Comparison of ENCODE assay signal across 31 mouse cellular contexts in genomic region chr4:153263216-153263805, GRCm38 (mm10).
DNase-seq lines count a peak whose midpoint lies in the region; ATAC-seq and TF ChIP-seq lines count a peak whose summit lies in the region.
"Had no signal": no experiment of that assay in that cellular context is flagged by ENCODE, and none has a peak within 500 bp of the region (broad histone marks: within the 10 kb centered on the region; RNA-seq: fewer than 3 reads in every experiment).

No protein-coding gene starts in this region.

- ATAC-seq in kidney, postnatal 0 days (replicated peaks; ENCODE audit: low FRiP score, low read depth) = no peak
- no peak for ATAC-seq in neural tube, embryonic 13.5 days (ENCODE audit: low read depth)
- ATAC-seq: forebrain, embryonic 13.5 days; intestine, embryonic 16.5 days; lung, postnatal 0 days; midbrain, embryonic 13.5 days; Patski had no signal

- no peak overlapping the region for H3K27ac ChIP-seq in kidney, postnatal 0 days
- 0 out of 2 replicates have a peak overlapping the region, but pooled peaks have one; percentile 28 for H3K27ac ChIP-seq in neural tube, embryonic 13.5 days (replicated peaks)
- H3K27ac ChIP-seq: forebrain, embryonic 13.5 days; heart, adult 2 months; hindbrain, embryonic 13.5 days; layer of hippocampus, adult 2 months; limb, embryonic 10.5 days; limb, embryonic 15.5 days; liver, embryonic 13.5 days; midbrain, embryonic 13.5 days; neural tube, embryonic 15.5 days had no signal

- H3K9ac ChIP-seq in kidney, postnatal 0 days (ENCODE audit: low read depth, low read length) = no peak overlapping the region
- no peak overlapping the region for H3K9ac ChIP-seq in neural tube, embryonic 13.5 days
- H3K9ac ChIP-seq: forebrain, embryonic 13.5 days; heart, embryonic 12.5 days; hindbrain, embryonic 13.5 days; limb, embryonic 15.5 days; liver, embryonic 13.5 days; midbrain, embryonic 13.5 days; neural tube, embryonic 15.5 days had no signal

- 0 out of 2 replicates have a peak, but pooled peaks cover 4% of the 10 kb centered on the region for H3K4me1 ChIP-seq in kidney, postnatal 0 days (replicated peaks; ENCODE audit: insufficient read depth, low read length)
- peaks cover 19% of the 10 kb centered on the region for H3K4me1 ChIP-seq in neural tube, embryonic 13.5 days (replicated peaks)
- H3K4me1 ChIP-seq: forebrain, embryonic 13.5 days; heart, embryonic 12.5 days; limb, embryonic 15.5 days; liver, embryonic 13.5 days; megakaryocyte, embryonic 14.5 days; midbrain, embryonic 13.5 days had no signal

- H3K36me3 ChIP-seq in kidney, postnatal 0 days (ENCODE audit: insufficient read depth, low read length) = no peaks in the 10 kb centered on the region
- no peaks in the 10 kb centered on the region for H3K36me3 ChIP-seq in neural tube, embryonic 13.5 days
- H3K36me3 ChIP-seq: G1E; heart, embryonic 12.5 days; hindbrain, embryonic 13.5 days; limb, embryonic 10.5 days; limb, embryonic 15.5 days; liver, embryonic 13.5 days; midbrain, embryonic 13.5 days; neural tube, embryonic 15.5 days had no signal

- H3K4me3 ChIP-seq in kidney, postnatal 0 days (replicated peaks; ENCODE audit: low read depth, low read length) = no peak overlapping the region
- no peak overlapping the region for H3K4me3 ChIP-seq in neural tube, embryonic 13.5 days
- H3K4me3 ChIP-seq: forebrain, embryonic 13.5 days; heart, adult 2 months; heart, embryonic 12.5 days; hindbrain, embryonic 13.5 days; layer of hippocampus, adult 2 months; limb, embryonic 10.5 days; limb, embryonic 15.5 days; liver, embryonic 13.5 days; megakaryocyte, embryonic 14.5 days; midbrain, embryonic 13.5 days; neural tube, embryonic 15.5 days had no signal

- no peak for TF ChIP-seq CTCF in kidney, postnatal 0 days (IDR thresholded peaks at IDR 0.05; ENCODE audit: low read depth)

- WGBS in kidney, postnatal 0 days = 26% methylated on average over 15 of the region's 15 CpGs
- WGBS in neural tube, embryonic 13.5 days = 73% methylated on average over 15 of the region's 15 CpGs

- no peaks in the 10 kb centered on the region for H3K9me3 ChIP-seq in kidney, postnatal 0 days (replicated peaks; ENCODE audit: low read length)
- no peaks in the 10 kb centered on the region for H3K9me3 ChIP-seq in neural tube, embryonic 13.5 days
- H3K9me3 ChIP-seq: forebrain, embryonic 13.5 days; hindbrain, embryonic 13.5 days; limb, embryonic 10.5 days; limb, embryonic 15.5 days; midbrain, embryonic 13.5 days; neural tube, embryonic 15.5 days had no signal

- peak; percentile 69 to 77 for DNase-seq in cerebellum, postnatal 14 days
- no peak for DNase-seq in cerebellum, adult 9-10 months
- DNase-seq in kidney, postnatal 0 days (ENCODE audit: low spot score) = peak; percentile 79
- DNase-seq in kidney, adult 9 months = no peak
- no peak for DNase-seq in neural tube, embryonic 10.5 days (ENCODE audit: extremely low spot score, low spot score)
- DNase-seq in layer of hippocampus, postnatal 36 days = no peak
- DNase-seq: adrenal gland, postnatal 10 days; cerebellum, adult 2 months; heart, adult 2 months; heart, postnatal 4 days; liver, embryonic 13.5 days; lung, adult 18-20 months; lung, postnatal 4 days; retina, postnatal 1 day; right cerebral cortex, postnatal 14 days; thymus, adult 2 months; thymus, postnatal 36 days had no signal

- H3K4me2 ChIP-seq in kidney, postnatal 0 days (ENCODE audit: low read length) = no peak overlapping the region
- no peak overlapping the region for H3K4me2 ChIP-seq in neural tube, embryonic 13.5 days
- H3K4me2 ChIP-seq: forebrain, embryonic 13.5 days; heart, embryonic 12.5 days; hindbrain, embryonic 13.5 days; limb, embryonic 15.5 days; liver, embryonic 13.5 days; midbrain, embryonic 13.5 days; neural tube, embryonic 15.5 days had no signal

- H3K27me3 ChIP-seq in kidney, postnatal 0 days (ENCODE audit: insufficient read depth, low read length) = no peaks in the 10 kb centered on the region
- no peaks in the 10 kb centered on the region for H3K27me3 ChIP-seq in neural tube, embryonic 13.5 days
- H3K27me3 ChIP-seq: heart, embryonic 12.5 days; hindbrain, embryonic 13.5 days; limb, embryonic 15.5 days; liver, embryonic 13.5 days; megakaryocyte, embryonic 14.5 days; midbrain, embryonic 13.5 days; neural tube, embryonic 15.5 days; Patski had no signal

Comparison
In these comparisons a context has a peak if more than half of its experiments do, and no peak if none do; other contexts are left out.
1. DNase-seq: peak in cerebellum, postnatal 14 days (2 of 2) and kidney, postnatal 0 days (single experiment); none in cerebellum, adult 9-10 months (single experiment), kidney, adult 9 months (single experiment), neural tube, embryonic 10.5 days (single experiment) and layer of hippocampus, postnatal 36 days (0 of 2).